Mouse (Mus musculus) mature B cell (primary cell): ENCODE results near the gene Phc2.

Experiments
- in situ Hi-C: fragments of 300-500 bp; cut with MboI; formaldehyde crosslinking; loops from 2 replicates; pipeline ENCODE4 v1.14.3; 2019

The Phc2 gene

DNA sequence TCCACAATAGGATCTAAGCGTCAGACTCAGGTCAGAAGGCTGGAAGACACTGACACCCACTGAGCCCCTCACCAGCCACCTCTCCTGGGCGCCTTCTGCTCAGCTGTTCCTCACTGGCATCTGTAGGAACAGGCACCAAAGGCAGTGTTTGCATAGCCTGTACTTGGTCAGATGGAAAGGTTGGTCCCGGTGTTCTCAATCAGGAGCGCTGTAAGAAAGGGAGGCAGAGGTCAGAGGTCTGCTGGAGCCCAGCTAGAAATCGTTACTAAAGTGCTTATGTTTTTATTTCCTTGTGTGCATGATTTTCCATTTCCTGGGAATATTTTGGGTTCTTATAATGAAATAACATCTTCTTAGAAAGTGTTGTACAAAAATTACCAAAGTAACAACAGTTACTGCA is 87.4 kb downstream of the Phc2 start:
- in situ Hi-C loops: no loop called here

DNA sequence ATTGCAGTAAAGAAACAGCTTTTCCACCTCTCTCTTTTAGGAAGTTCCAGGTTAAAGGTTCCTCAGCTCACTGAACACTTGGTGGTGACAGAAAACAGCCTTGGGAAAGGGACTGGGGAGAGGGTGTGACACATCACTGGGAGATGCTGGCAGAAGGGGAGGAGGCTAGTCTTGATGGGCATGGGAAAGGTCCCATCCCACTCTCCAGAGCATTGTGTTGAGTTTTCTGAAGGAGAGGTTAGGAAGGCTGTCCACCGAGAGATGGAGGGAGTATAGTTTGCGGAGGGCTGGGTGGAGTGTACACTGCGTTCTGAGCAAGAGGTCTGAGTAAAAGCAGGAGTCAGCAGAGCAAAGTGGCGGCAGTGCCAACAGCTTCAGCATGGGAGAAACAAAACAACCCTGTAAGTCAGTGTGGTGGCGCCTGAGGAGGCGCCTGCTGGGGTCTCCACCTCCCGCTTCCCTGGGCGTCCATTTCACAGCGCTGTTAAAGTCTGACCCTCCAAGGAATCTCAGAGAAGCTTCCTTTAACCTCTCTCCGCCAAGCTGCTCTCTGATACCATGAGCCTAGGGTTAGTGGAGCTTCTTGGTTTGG is 88.0 kb downstream of the Phc2 start:
- in situ Hi-C loops: no loop called here

DNA sequence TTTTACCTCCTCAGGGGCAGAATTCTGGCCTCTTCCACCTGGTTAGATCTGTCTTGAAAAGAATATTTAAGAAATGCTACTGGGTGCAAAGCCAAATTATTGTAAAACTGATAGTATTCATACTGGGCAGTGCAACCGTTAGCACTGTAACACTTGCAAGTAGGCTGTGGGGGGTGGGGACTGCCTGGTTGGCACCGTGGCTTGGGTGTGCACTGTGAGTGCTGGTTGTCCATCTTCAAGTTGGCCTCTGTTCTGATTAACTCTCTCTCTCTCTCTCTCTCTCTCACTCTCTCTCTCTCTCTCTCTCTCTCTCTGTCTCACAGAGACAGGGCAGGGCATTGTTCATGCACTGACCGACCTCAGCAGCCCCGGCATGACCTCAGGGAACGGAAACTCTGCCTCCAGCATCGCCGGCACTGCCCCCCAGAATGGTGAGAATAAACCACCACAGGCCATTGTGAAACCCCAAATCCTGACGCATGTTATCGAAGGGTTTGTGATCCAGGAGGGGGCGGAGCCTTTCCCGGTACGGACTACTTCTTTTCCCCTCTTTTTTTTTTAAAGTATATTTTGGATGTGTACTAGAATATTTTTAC is 88.6 kb downstream of the Phc2 start:
- in situ Hi-C loops: no loop called here

DNA sequence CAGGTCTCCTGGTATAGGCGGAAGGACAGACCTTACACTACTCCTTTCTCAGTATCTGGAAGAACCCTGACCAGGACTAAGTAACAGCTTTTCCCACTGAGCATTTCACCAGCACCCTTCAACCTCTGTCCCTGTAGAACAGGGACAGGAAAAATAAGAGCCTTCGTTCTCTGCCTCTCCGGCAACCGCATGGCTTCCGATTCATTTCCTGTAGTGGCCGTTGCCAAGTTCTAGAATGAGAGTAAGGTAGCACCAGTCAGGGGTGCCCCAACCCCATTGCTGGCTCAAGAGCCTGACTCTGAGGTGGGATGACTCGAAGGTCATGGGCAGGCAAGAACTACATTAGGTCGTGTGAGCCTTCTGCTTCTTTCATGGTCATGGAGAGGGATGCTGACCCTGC is 90.7 kb downstream of the Phc2 start:
- in situ Hi-C loops: no loop called here

DNA sequence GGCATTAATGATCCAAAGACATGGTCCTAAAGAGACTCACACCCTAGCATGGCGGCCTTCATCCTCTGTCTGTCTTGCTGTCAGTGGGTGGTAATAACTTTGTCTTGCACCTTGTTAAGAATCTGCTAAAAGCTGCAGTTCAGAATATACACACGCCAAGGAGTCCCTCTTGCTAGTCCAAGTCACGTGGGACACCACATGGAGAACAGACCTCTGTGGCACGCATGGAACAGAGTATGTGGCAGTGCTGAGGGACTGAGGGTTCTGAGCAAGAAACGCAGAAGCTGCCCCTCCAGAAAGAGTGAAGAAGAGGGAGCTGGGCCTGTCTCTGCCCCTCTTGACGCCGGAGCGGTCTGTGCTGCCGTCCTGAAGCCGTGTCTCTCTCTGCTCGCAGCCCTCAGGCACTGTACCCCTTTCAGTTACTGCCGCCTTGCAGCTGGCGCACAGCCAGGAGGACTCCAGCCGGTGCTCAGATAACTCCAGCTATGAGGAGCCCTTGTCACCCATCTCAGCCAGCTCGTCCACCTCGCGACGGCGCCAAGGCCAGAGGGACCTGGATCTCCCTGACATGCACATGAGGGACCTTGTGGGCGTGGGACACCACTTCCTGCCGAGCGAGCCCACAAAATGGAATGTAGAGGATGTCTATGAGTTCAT is 93.2 kb downstream of the Phc2 start:
- in situ Hi-C loops: no loop called here

DNA sequence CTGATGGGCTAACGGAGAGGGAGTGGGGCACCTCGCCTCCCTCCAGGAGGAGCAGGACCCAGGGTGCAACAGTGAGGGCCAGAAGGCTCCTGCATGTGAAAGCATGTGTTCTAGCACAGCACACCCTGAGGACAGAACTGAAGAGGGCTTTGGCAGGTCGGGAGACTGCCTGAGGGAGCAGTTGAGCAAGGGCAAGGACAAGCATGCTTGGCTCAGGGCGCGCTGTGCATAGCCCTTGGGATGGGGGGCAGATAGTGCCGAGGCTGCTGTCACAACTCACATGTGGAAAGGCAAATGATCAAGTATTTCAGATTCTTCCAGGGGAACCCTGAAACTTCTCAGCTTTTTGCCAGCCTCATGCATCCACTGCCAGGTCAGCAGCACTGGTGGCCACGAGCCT is 93.8 kb downstream of the Phc2 start:
- in situ Hi-C loops: no loop called here

DNA sequence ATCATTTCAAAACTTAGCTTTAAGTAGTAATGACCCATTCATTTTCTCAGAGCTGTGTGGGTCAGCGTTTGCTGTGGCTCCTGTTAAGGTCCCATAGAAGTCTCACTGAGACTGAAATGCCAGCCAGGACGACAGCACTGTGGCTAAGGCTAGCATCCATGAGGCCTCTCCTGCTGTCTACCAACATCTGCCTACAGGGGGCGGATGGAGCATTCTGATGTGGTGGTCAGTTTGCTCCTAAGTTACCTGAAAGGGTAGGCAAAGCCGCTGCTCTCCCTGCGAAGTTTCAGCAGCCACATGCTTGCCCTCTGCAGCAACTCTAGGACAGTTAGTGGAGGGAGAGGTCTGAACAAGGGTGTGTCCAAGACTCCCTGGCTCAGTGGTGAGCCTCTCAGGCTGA is 96.5 kb downstream of the Phc2 start:
- in situ Hi-C loops: no loop called here

DNA sequence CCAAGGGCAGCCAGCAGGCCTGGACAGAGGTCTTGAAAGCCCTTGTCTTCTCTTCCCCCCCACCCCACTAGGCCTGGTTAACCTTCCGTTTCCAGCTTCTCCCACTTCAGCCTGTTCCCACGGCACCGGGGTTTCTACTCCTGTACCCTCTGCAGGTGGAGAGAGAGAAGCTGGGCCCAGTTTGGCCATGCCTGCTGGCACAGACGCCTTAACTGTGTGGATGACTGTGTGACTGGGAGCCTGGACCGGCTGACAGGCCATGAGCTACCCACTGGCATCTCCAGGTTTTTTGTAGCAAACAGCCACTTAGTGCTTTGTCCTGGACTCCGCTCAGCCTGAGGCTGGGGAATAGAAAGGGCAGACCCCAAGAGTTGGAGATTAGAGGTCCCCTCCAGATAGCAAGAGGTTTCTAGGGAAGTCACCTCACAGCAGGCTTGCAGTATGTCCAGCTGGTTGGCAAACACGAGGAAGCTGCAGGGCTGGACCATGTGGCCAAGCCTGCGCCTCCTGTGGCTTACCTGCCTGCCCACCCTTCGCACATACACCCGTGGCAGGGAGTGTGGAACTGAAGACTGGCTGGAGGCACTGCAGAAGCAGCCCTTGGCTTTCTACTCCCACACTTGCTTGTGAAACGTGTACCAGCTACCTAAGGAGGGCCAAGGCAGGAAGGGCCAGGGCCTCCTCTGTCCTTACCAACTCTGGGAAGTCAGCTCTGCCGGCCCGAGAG is 97.7 kb downstream of the Phc2 start:
- in situ Hi-C loops: no loop called here

DNA sequence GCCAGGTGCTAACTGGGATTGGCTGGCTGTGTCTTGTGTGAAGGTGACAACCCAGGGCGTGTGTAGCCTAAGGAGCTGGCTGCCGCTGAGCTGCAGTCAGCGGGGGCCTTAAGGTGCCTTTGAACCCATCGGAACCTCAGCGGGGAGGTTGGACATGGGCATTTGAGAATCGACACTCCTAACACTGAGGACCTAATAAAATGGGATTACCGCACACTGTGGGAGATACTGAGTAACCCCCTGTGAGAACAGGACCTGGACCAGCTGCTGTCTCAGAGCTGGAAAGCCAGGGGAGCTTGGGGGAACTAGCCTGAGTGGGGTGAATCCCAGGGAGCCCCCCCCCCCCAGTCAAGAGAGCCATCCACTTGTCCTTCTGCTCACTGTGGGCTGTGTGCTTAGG is 99.1 kb downstream of the Phc2 start:
- in situ Hi-C loops: no loop called here

DNA sequence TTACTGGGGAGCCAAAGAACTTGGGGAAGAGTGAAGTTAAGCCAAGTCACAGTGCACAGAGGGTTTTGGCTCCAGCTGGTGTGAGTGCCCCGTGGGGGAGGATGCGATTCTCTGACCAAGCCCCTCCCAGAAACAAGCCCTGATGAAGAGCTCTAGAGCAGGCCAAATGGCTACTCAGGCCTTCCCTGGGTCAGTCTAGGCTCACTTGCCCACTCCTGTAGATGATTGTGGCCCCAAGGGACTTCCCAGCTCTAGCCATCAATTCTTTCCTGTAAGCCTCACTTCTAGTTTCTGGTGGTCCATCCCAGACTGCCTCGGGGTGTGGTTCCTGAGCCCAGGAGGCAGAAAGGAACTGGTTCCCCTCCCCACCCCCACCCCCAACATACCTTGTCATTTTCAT is 100.6 kb downstream of the Phc2 start, which contains the start of gene A3galt2:
Gene A3galt2 (plus strand): TSS at position 301 of the 400 bp plus-strand sequence.
- in situ Hi-C loops: no loop called here

DNA sequence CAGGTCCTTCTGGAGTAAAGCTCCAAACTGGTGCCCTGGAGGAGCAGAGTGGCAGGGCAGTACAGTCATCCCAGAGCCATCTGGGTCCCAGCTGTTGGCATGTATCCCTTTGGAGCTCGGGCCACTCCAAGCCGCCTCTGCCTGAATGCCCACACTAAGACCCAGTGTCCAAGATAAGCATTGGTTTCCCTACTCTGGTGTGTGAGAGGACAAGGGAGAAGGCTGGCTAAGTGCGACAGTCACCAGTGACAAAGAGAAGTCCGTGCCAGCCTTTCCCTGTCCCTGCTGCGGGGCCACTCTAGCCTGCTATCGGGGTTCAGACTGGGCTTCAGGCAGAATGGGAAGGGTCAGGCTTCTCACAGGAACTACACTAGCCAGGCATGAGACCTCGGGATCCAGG is 101.4 kb downstream of the Phc2 start:
- in situ Hi-C loops: no loop called here

DNA sequence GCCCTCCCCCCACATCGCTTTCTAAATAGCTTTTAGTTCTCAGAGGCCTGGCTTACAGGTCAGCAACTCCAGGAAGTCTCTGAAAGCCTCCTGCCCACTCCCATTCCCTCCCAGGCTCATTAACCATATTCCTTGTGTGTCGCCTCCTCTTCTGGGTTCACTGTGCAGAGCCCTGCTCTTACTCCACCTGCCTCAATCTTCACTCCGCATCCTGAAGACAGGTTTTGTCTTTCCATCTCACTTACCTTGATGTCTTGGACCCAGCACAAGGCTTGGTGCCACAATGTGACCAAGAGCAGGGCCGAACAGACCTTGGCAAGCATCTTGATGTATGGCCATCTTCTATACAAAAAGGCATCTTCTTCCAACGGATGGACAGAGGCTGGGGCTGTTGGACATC is 104.7 kb downstream of the Phc2 start:
- in situ Hi-C loops: no loop called here

DNA sequence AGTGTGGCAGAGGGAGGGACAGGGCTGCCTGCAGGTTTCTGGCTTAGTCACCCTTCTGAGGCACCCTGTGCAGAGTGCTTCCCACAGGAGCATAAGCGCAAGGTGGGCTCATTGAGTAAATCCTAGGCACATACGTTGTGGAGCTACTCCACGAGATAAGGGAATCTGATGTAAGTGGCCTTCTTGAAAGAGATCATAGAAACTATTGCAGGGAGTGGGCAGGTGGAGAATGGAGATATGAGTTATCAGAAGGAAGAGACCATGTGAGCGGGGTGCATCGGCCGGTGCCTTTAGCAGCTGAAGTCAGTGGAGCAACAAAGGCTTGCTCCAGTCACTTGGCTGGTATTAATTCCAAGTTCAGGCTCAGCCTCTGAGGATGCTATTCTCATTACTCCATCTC is 105.5 kb downstream of the Phc2 start:
- in situ Hi-C loops: no loop called here

DNA sequence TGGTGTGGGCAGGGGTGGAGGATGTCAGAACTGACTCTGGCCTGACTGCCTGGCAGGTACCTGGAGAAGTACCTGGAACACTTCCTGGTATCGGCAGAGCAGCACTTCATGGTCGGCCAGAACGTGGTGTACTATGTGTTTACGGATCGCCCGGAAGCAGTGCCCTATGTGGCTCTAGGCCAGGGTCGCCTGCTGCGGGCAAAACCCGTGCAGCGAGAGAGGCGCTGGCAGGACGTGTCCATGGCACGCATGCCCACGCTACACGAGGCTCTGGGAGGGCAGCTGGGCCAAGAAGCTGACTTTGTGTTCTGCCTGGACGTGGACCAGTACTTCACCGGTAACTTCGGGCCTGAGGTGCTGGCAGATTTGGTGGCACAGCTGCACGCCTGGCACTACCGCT is 112.4 kb downstream of the Phc2 start:
- in situ Hi-C loops: no loop called here

DNA sequence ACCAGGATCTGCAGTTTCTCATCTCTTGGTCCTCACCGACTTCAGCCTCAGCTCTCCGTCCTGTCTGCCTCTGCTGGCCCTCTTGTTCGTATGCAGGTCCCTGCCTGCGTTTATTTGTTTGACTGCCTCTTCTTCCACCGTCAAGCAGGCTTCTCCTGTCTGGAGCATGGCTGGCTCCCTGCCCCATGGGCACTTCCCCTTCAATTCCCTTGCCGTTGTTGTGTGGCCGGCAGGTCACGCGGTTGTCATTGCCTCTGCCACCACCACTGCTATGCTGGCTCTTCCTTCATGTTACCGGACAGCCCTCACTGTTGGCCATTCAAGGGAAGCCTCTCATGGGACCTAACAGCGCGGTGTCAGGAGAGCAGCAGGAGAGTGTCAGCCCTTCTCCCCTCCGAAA is 113.6 kb downstream of the Phc2 start:
- in situ Hi-C loops: no loop called here

DNA sequence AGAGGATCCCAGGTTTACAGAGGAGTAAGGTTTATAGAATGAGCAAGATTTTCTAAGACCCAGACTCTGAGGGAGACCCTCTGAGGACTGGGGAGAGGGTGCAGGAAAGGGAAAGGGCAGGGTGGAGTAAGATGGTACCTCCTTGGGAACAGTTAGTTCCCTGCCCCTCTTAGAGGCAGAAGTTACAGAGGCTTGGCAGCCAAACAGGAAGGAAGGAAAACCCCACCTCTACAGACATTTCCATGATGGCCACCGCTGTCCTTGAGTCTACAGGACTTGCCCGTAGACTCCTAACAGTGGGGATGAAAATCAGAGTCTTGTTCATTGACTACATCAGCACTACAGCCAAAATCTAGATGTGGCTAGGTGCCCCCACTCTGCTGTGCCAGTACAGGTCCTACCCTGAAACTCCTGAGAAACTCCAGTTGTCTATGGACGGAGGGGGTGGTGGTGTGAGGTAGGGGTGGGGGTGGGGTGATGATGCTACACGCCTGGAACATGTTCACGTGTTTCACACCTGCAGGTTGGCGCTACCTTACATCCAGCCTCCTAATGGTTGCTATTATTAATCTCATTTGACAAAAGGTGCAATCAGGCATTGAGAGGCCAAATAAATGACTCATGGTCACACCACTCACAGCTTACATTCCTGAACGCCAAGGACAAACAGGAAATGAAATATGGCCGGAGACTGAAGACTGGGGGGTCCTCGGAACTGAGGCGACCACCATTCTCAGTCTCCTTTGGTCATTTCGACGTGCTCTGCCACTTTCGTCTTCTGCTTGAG is 115.3 kb downstream of the Phc2 start:
- in situ Hi-C loops: no loop called here

DNA sequence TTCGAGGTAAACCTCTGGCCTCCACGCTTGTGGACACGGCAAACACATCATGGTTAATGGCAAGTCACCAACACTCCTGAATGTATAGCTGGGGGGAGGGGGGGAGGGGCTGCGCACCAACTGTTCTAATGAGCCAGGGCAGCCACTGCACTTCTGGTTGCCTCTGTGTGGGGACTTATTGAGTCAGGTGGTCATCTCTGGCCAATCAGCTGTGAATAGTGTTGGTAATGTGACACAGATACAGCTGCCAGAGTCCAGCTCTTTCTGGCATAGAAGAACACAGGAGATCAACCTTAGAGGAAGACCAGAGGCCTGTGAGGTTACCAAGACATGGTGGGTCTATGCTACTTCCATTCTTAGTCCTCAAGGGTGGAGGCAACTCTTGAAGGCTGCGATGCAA is 116.2 kb downstream of the Phc2 start:
- in situ Hi-C loops: no loop called here

DNA sequence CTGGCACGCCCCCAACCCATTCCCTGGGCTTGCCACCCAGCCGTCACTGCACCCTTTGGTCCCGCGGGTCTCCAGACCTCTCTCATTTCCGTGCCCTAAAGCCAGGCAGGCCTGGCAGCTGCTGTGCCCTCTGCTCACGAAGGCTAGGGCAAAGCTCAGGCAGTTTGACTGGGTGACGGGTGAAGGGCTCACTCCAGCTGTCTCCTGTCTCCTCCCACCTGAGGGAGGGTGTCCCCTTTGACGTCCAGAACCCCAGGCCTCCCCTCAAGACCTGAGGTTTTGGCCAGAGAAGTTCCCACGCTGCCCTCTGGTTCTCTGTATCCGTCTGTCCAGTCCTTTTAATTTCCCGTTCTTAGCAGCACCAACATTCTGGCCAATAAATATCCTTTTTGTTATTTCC is 119.3 kb downstream of the Phc2 start:
- in situ Hi-C loops: no loop called here

DNA sequence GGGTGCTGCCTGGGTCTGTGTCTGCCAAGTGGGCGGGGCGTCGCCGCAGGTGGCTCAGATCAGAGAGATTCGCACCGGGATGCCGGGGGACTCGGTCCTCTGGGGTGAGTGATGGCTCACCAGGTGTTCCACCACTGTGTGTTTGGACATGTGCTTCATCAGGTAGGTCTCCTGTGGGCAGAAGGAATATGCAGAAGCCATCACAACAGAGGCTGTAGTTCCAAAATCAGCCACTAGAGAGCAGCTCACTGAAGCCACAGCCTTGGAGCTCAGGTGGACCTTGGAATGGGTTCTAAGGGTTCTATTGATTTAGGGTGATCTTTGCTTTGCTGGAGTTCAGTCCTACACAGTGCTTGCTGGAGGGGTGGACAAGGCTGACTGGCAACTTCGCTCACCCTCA is 120.0 kb downstream of the Phc2 start:
- in situ Hi-C loops: no loop called here

DNA sequence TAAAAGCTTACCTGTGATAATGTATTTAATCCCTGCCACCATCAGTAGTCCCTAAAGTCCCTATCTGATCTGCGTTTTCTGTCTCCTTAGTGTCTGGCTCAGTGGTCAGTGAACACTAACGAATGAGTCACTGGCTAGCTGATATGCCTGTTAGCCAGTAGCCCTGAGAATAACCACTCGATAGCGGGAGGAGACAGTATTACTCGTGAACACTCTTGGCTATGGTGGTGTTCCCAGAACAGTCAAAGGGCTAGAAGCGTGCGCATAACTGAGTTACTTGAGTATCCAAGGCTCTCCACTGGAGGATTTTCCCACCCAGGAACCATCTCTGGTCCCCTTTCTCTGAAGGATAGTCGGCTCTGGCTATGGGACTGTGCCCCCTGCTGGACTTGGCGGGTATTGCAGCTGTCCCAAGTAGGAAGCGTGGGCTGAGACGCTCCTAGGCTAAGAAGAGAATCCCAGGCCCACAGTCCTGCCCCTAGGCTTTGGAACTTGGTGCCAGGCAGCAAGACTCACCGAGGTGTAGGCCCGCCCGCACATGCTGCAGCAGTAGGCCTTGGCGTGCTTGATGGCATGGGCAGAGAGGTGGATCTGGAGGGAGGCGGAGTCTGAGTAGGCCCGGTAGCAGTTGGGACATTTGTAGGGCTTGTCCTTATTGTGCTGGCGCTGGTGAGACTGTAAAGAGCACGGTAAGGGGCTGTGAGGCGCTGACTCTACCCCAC is 122.2 kb downstream of the Phc2 start:
- in situ Hi-C loops: loop anchor here (5.0 kb wide), 1 partner anchor 64 kb away; no protein-coding TSS in a partner anchor

DNA sequence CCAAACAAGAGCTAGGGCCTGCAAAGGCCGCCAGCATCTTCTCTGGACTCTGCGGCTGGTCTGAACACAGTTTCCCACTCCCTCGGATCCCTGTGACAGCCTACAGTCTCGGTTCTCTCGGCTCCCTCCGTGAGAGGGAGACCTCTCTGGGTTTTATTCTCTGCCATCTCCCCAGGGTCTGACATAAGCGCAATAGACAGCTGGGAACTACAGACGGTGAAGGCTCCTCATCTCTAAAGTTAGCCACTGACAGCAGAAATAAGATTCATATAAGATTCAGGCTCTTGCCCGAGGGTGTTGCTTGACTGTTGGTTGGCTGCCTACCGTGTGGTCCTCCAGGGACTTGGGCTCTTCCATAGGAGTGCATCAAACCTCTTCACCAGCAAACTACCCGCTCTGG is 123.1 kb downstream of the Phc2 start:
- in situ Hi-C loops: loop anchor here (5.0 kb wide), 1 partner anchor 65 kb away; no protein-coding TSS in a partner anchor
